Mouse (Mus musculus): ENCODE measurements around the gene H2al2b. TPM values are rescaled to one million over a fixed set of nuclear protein-coding genes. Genes with fewer than 3 reads are reported as not detected.
"Not testable (repeated sequence)": the region's sequence is repeated elsewhere in the genome, so short reads cannot be mapped to it uniquely, and the experiment has no call there.

The H2al2b gene
- polyA plus RNA-seq (2014; fragmentation: Nextera tagmentation; extraction: Ambion mirVana): not detected in 2 replicates

- H3K27ac ChIP-seq (ENCODE audit: low read length); H3K27me3 ChIP-seq (ENCODE audit: control insufficient read depth, insufficient read depth, low read length); H3K9me3 ChIP-seq (ENCODE audit: control insufficient read depth, low read depth, low read length); H3K9ac ChIP-seq (replicated peaks; ENCODE audit: low read depth, low read length); H3K36me3 ChIP-seq (ENCODE audit: control insufficient read depth, insufficient read depth, low read length); H3K4me2 ChIP-seq (replicated peaks; ENCODE audit: low read depth, low read length); ATAC-seq (ENCODE audit: insufficient number of reproducible peaks, insufficient read depth, low FRiP score, low read depth); H3K4me3 ChIP-seq (ENCODE audit: low read depth, low read length); H3K4me1 ChIP-seq (ENCODE audit: control insufficient read depth, insufficient read depth, low read length): not testable (repeated sequence)
- WGBS: no CpG with 5 or more reads among the region's 4 CpGs
Measured at GRCm38 (mm10) chrY:2720574-2720973, at the start of gene H2al2b. H2al2b (minus strand) TSS chrY:2720674.

Other genes starting within 250 kb of the H2al2b start
- gene H2al2c, start 121.6 kb downstream of the H2al2b start, polyA plus RNA-seq (2014; fragmentation: Nextera tagmentation; extraction: Ambion mirVana): not detected in 2 replicates
- gene Sry, start 57.0 kb downstream of the H2al2b start, polyA plus RNA-seq (2014; fragmentation: Nextera tagmentation; extraction: Ambion mirVana): not detected in 2 replicates
- gene Gm4064, start 75.5 kb upstream of the H2al2b start, polyA plus RNA-seq (2014; fragmentation: Nextera tagmentation; extraction: Ambion mirVana): not detected in 2 replicates
- not detected in 2 replicates for gene Rbmy, start 110.0 kb upstream of the H2al2b start, polyA plus RNA-seq (2014; fragmentation: Nextera tagmentation; extraction: Ambion mirVana)
- not detected in 2 replicates for gene Gm10256, start 110.0 kb upstream of the H2al2b start, polyA plus RNA-seq (2014; fragmentation: Nextera tagmentation; extraction: Ambion mirVana)
- gene Gm10352, start 180.3 kb upstream of the H2al2b start, polyA plus RNA-seq (2014; fragmentation: Nextera tagmentation; extraction: Ambion mirVana): 0.56 TPM in 1 of 2 replicates, not detected in the other
- gene Gm29289, start 211.9 kb upstream of the H2al2b start, polyA plus RNA-seq (2014; fragmentation: Nextera tagmentation; extraction: Ambion mirVana): not detected in 2 replicates